Mouse (Mus musculus) adrenal gland, postnatal 4 days (tissue): ENCODE results near the gene Zfp811. TPM values are rescaled to one million over a fixed set of nuclear protein-coding genes. Genes with fewer than 3 reads are reported as not detected.
"Not testable (repeated sequence)": the region's sequence is repeated elsewhere in the genome, so short reads cannot be mapped to it uniquely, and the experiment has no call there.

ENCODE experiments used
- DNase-seq, 2 experiments: peaks; one replicate each; pipeline ENCODE4 v3.0.0; 2021 to 2022; ENCODE audit warnings: low spot score in 2 of 2, mixed read lengths in 2 of 2
- long read RNA-seq, 2 experiments: library from polyadenylated mRNA; stranded (forward); transcript quantifications; one replicate each; pipeline ENCODE4 v2.0.0; 2021
- total RNA-seq, 2 experiments: library from RNA; stranded (reverse); gene quantifications; 2 replicates each; pipeline ENCODE4 v1.2.3; 2021

The Zfp811 gene
- total RNA-seq, result 1 to 10 TPM; 2.0 to 4.1 TPM
- long read RNA-seq, experiment 1, result 0 reads
- long read RNA-seq, experiment 2, partial matches to known transcripts, result 0 of 1 reads
- long read RNA-seq, experiment 2, other reads (novel, unspliced or antisense), result 1 of 1 reads

GRCm38 (mm10) chr17:32809544-32810374 is at the start of gene Zfp811:
Zfp811 (minus strand) TSS chr17:32809931.
- no peak for DNase-seq

DNA sequence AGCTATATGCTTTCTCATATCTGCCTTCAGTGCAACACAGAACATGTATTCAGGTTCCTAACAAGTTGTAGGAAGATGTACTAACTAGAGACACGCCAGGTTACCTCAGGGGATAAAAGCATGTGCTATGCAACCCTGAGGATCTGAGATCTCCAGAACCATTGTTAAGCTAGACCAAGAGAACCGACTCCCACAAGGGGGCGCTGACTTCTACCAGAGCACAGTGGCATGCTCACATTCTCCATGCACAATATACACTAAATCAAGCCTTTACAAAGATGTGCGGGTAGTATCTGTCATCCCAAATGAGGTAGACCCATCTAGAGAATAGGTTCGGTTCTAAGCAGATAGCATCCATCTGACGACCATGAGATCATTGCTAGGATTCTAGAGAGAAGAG is 47.0 kb upstream of the Zfp811 start:
- not testable (repeated sequence) for DNase-seq

DNA sequence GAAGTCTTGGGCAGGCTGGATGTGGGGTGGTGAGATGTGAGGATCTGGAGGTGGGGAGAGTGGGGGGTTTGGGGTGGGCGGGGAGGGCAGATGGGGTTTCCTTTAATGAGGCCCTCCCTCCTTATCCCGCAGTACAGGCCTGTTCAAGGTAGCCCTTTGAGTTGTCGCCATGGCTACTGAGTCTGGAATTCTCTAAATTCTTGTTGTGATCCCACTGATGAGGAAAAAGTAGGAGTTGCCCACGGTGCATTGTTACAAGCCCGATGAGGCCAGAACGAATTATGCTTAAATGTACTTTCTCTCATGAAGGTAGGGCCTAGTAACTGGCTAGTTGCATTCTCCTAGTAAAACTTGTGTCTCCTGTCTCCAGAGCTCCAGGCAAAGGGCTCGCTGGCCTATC is 41.9 kb upstream of the Zfp811 start:
- no peak for DNase-seq

- no peak for DNase-seq
Observed at GRCm38 (mm10) chr17:32841388-32841787, 31.7 kb upstream of the Zfp811 start.

GRCm38 (mm10) chr17:32839083-32839802 is 29.5 kb upstream of the Zfp811 start:
- no peak for DNase-seq

DNA sequence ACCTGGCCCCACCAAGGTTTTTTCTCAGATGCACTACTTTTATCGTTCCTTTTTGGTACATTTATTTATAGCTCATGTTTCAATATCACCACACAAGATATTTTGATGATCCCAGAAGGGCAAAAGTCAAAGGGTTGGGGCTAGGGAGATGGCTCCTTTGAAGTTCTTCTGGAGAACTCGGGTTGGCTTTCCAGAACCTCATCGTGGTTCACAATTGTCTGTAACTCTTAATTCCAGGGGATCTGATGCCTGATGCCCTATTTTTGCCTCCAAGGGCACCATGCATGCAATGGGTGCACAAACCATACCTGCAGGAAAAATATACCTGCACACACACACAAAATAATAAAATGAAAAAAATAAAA is 20.7 kb upstream of the Zfp811 start:
- no peak for DNase-seq

GRCm38 (mm10) chr17:32829540-32830417 is 20.0 kb upstream of the Zfp811 start, which contains the start of gene Zfp799:
Zfp799 (minus strand) TSS chr17:32830261.
- peak; percentile 34 to 48 for DNase-seq

GRCm38 (mm10) chr17:32816074-32816784 is 6.5 kb upstream of the Zfp811 start:
- DNase-seq, result no peak

DNA sequence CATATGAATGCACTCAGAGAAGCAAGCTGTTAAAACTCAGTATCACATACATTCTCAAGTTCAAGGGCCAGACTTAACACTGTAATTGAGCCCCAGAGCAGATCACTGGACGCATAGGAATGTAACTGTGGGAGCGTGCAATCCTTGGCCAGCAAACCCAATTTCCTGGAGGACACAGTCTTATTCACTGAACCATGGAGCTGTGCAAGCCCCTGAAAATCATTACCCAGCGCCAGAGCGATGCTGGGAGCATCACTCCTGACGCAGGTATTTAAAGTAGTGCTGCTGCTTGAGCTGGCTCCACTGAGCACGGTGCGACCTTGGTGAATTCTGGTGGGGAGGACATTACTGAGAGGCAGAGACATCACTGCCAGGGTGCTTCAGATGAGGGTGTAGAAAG is 4.4 kb upstream of the Zfp811 start:
- DNase-seq, result no peak

- DNase-seq, result no peak
Observed at GRCm38 (mm10) chr17:32810648-32811047, 917 bp upstream of the Zfp811 start.

DNA sequence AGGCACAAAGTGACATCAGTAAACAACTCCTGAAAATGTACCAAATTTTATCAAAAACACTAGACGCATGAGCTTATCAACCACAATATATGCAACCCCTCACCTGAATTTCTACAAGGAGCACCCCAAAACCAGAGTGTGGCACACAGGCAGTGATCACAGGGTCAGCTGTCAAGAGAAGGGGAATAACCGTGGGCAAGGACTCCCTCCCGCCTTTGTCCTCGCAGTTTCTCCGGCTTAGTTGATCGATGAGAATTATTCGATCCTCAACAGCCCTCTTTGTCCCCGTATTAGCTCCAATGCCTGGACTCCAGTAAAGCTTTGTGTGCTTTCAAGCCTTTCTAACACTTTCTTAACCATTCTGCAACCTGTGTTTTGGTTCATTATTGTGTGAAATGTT is 810 bp downstream of the Zfp811 start:
- DNase-seq, result no peak

DNA sequence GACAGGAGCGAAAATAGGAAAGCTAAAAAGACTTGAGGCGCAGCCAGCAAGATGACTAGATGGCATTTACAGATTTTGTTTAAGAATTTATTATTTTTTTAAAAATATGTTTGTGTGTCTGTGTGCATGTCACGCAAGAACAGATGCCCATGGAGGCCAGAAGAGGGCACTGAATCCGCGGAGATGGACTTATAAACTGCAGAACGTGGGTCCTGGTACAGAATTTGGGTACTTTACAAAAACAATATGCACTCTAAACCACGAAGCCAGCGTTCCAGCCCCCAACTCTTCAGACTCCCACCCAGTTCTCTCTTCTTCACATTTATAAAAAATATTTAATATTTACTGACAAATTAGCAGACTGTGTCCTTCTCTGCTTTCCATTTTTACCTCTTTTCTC is 20.5 kb downstream of the Zfp811 start:
- no peak for DNase-seq

DNA sequence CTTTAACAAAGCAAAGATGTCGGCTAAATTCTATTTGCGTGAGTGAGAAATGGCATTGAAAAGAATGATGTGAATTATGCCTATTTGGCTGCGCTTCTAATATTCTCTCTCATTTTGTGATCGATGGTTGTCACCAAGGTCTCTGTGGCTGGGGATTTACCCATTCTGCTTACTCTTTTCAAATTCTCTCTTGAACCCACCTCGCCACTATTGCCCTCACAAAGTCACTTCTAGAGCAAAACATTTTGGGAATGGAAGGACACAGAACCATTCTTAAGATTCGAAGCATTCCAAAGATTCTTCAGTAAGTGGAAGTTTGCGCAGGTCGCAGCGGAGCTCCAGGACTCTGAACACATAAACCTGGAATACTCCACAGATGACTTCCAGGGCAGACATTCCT is 21.2 kb downstream of the Zfp811 start:
- no peak for DNase-seq

DNA sequence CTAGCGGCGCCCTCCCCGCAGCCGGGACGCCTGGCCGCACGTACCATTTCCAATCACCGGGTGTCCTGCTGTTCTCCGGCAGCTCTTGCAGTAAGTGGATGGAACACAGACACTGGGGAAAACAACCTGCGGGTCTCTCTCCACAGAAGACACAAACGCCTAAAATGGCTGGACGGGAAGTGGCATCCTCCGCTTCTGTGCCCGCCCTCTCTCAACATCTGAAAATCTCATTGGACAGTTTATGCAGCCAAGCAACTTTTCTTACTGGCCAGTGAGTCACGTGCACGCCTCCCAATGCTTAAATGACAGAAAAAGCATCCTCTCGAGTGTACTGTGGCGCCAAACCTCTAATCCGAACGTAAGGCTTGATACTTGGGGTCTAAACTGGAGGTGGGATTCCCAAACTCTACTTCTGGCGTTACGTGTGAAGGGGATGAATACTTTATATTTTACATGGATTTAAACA is 21.6 kb downstream of the Zfp811 start, which contains the start of gene Zfp871:
Gene Zfp871, minus strand, starts transcription at position 194 of the 466 bp plus-strand sequence.
- DNase-seq, result peak; percentile 44 to 62

GRCm38 (mm10) chr17:32787436-32788093 is 22.2 kb downstream of the Zfp811 start:
- no peak for DNase-seq

GRCm38 (mm10) chr17:32786944-32787343 is 22.8 kb downstream of the Zfp811 start:
- DNase-seq, result no peak

DNA sequence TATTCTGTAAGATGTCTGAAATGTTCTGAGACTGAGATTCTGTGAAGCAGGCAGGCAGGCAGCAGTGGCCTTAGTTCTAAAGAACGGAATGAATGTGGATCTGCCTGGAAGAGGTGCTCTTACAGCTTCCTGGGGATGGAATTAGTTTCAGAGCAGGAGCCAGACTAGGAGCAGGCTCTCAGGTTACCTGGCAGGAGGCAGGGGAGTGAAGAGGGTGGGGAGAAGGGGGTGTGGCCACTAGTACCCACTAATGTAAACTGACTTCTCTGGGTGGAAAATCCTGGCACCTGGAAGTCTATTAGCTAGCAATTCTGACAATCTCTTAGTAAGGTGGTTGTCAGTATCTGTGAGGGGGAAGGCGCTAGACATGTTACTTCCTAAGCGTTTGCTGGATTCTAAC is 24.1 kb downstream of the Zfp811 start:
- no peak for DNase-seq

GRCm38 (mm10) chr17:32777564-32777963 is 32.2 kb downstream of the Zfp811 start:
- DNase-seq, result no peak

GRCm38 (mm10) chr17:32771213-32771612 is 38.5 kb downstream of the Zfp811 start:
- DNase-seq, result no peak

GRCm38 (mm10) chr17:32766422-32766821 is 43.3 kb downstream of the Zfp811 start:
- no peak for DNase-seq
